Mouse (Mus musculus) inflammation-experienced regulatory T-cells (primary cell): Measurements from ENCODE around the gene Acap1. TPM values are rescaled to one million over a fixed set of nuclear protein-coding genes. Genes with fewer than 3 reads are reported as not detected.

Experiments
- polyA plus RNA-seq, 2 experiments: library from polyadenylated mRNA; unstranded; fragments of 100-300 nt; shearing (Covaris generic); gene quantifications; one replicate each; pipeline ENCODE4 v1.2.1; 2017

The Acap1 gene
- polyA plus RNA-seq: 100 to 1,000 TPM; 503 to 589 TPM

GRCm38 (mm10) chr11:69895291-69895690 is at the start of gene Acap1:
Acap1 (minus strand) TSS chr11:69895539.

DNA sequence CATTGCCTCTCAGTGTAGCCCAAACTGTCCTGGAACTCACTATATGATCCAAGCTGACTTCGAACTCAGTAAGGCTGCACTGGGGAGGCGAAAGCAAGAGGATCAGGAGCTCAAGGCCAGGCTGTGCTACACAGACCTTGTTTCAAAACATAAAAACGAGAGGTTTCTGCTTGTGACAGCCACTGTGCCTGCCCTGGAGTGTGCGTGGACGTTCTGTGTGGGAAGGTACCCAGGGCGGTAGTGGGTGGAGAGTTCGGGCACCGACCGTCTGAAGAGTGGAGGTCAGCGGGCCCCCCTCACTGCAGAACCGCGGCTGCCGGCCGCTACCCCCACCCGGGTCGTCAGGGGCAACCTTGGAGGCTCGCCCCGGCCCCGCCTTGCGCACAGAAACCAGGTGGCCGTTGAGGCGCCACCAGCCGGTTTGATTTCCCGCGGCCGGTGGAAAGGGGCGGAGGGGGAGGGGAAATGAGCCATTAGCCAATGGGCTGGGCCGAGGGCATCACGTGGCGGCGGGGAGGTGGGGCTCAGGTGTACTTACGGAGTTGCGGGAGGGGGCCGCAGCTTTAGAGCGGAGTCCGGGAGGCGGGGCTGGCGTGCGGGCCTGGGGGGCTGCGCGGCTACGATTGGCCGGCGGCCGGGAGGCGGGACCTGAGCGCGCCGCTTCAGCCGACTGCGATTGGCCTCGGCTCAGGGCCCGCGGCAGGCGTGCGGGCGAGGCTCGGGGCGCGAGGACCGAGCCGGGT is 40.0 kb upstream of the Acap1 start, which contains the start of gene Ybx2:
TSS of gene Ybx2 (plus strand) at position 660 of the 743 bp plus-strand sequence.

DNA sequence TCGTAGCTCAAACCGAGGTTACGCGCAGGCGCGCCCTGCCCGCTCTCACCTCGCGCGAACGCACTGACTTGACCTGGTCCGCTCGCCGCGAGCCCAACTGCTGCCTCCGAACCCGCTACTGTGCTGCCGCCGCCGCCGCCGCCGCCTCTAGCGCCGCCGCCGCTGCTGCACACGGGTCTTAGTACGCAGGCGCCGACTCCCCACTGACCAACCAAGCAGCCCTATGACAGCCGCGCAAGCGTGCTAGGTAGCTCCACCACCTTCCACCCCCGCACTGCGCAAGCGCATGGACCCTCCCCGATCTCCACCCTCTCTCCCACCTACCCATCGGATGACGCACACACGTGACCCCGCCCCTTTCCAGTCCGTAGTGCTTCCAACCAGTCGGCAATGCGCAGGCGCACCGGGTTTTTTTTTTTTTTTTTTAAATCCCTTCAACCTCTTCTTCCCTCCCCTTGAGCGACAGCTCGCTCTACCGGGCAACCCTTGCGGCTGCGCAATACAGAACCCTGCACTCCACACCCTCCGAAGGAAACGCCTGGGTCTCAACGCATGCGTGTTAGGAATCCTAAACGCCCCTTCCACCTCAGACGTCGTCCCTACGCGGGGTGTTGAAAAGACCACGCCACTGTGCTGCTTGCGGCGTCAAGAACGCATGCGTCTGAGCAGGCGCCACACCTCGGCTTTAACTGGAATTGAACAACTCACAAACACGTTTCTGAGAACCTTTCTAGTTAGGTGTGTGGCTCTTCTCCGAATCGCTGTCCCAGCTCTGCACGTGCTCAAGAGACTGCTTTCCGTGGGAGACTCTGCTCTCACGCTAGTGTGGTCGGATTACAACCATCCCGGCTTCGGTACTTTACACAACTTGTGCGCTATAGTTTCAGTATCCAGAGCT is 26.0 kb upstream of the Acap1 start, which contains the start of gene Eif5a:
TSS of gene Eif5a (minus strand) at position 845 of the 898 bp plus-strand sequence.

GRCm38 (mm10) chr11:69913554-69914371 is 18.4 kb upstream of the Acap1 start, which contains the start of gene Gps2:
Gps2 (plus strand) TSS chr11:69913888.

DNA sequence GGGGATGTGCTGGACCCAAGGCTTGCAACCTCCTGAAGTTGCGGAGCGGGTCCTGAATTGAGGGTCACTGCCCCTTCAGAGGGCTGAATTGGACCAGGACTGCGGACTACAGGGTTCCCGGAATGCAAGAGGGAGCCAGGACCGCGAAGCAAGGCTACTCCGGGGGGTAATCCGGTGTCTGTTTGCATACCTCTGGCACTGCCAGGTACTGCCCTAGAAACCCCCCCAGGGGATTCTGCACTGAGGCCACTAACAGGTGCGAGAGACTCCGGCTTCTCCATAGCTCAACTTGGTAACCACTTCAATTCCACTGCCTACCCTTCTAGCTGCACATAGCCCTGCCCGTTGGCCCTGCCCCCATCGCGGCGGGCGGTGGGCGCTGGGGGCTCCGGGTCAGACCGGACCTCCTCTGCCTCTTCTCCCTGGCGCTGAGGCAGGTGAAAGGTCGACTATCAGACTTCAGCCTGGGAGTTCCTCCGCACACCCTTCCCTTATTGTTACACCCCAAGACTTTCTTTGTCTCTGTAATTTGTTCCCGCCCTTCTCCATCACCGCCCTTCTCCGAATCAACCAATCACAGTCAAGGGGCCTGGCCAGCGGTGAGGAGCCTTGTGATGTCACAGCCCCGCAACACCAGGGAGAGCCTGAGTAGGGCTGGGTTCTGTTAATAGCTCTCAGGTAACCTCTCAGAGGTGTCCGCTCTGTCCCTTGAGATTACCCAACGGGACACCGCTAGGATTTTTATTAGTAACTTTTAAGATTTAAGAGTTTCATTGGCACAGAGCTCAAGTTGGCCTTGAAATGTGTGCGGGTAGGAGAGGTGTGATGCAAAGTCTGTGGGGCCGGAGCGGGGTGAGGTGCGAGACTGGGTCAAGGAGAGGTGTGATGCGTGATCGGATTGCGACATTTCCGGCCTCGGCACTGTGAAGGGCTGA is 5.4 kb upstream of the Acap1 start, which contains the start of the genes 2810408A11Rik and Neurl4:
TSS of gene 2810408A11Rik (minus strand) at position 517 of the 935 bp plus-strand sequence.
TSS of gene Neurl4 (plus strand) at position 602 of the 935 bp plus-strand sequence.

DNA sequence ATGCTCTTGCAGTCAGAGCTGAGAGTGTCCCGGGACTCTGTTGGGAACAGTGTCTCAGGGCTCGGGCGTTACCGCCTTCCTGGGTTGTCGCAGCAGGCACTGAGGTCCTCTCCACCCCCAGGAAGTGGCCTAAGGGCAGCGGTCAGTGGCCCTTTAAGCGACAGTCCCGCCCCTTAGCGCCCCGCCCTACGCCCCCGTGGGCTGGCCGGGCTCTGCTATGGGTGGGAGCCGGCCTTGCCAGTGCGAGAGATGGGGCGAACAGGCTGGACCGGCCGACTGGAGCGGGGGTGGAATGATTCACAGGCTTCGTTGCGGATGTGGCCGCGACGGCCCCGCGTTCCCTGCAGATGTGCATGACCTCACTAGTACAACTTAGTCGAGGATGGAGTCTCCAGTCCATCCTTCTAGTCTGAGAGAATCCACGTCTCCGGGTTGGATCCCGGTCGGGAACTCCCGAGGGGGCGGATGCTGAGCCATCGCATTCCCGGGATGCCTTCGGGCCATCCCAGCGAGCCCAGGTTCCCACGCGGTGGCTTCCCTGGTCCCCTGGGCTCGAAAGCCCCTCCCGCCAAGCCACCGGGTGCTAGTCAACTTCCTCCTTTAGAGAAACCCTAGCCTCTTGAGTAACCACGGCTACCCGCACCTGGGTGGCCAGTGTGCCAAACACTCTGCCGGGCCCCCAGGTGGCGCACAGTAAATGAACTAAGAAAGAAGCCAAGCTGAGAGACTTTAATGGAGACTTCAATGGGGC is 14.3 kb downstream of the Acap1 start, which contains the start of gene Kctd11:
TSS of gene Kctd11 (minus strand) at position 554 of the 751 bp plus-strand sequence.

GRCm38 (mm10) chr11:69877878-69878277 is 17.5 kb downstream of the Acap1 start, which contains the start of gene Tmem95:
Tmem95 (minus strand) TSS chr11:69878018.

DNA sequence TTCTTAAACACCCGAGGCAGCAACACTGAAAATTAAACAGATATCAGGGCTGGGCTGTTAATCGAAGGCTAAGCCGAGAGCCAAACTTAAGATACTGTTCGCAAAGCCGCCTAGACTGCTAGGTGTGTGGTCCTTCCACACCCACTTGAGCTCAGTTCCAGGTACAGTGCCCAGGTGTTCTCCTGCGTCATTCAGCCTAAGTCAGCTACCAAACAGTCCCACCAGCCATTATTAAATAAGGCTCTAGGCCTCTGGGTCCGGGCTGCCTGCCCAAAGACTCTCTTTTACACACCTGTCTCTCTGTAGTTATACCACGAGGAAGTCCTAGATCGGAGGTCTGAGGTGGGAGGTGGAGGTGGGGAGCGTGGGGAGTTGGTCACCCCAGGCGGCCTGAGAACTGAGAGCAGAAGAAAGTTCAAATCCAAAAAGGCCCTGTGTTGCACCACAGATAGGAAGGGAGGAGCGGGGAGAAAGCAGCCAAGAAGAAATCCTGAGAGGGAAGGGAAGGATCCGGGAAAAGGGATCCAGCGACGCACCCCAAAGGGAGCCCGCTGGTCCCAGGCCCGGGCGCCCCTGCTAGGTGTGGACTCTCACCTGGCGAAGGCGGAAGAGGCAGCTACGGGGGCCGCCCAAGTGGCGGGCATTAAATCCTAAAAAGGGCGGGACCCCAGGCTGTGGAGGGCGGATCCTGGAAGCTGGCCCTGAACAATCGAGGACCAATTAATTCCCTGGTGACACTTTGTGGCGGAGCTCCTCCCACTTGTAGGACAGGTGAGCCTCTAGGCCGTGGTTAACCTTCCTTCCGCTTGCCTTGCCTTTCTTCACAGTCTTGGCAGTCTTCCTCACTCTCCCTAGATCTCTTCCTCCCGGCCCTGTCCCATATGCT is 37.0 kb downstream of the Acap1 start, which contains the start of gene Tnk1:
TSS of gene Tnk1 (minus strand) at position 618 of the 886 bp plus-strand sequence.

DNA sequence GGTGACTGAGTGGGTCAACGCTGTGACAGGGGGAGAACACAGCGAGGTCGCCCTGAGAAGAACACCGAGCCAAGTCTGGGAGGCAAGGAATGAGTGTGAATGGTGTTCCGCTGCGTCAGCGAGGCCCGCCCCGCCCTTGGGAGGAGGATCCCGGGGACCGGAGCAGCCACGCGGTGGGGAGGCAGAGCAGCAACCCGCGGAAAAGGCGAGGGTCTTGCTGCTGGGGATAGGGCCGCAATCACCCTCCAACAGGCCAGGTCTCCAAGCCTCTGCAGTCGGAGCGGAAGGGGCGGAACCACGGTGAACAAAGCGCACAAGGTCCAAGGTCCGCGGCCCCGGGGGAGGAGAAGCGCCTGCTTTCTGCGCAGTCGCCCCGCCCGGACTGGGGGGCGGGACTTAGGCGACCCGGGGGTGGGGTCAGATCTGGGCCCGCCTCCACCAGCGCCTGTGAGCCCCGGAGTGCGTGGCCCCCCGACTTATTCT is 49.1 kb downstream of the Acap1 start, which contains the start of gene Plscr3:
TSS of gene Plscr3 (plus strand) at position 179 of the 483 bp plus-strand sequence.

GRCm38 (mm10) chr11:69837952-69838713 is 57.2 kb downstream of the Acap1 start, which contains the start of gene Tmem256:
Tmem256 (plus strand) TSS chr11:69838514.

DNA sequence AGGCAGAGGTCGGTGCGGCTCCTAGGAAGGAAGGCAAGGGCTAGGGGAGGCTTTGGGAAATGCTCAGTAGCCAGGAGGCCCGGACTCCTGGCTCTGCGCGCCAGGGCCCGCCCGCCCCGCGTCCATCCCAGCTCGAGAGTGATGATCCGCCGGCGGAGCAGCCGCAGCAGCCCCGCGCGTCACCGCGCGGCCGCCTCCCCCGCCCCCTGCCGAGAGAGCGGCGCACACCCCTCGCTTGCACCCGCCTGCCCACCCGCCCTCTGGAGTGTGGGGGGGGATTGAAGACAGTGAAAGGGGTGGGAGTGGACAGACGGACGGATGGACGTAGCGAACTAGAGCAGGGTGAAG is 57.8 kb downstream of the Acap1 start, which contains the start of gene Nlgn2:
TSS of gene Nlgn2 (minus strand) at position 181 of the 348 bp plus-strand sequence.

Other genes starting within 250 kb of the Acap1 start
- gene Sox15, start 240.2 kb downstream of the Acap1 start, polyA plus RNA-seq: 1 to 10 TPM in 1 of 2 experiments, under 1 TPM in 1; 0.55 to 3.1 TPM
- gene Mpdu1, start 232.9 kb downstream of the Acap1 start, polyA plus RNA-seq: 10 to 100 TPM; 47.5 to 52.3 TPM
- 10 to 100 TPM in 1 of 2 experiments, 1 to 10 TPM in 1; 1.7 to 11.0 TPM for gene Cd68, start 229.4 kb downstream of the Acap1 start, polyA plus RNA-seq
- gene Eif4a1, start 223.1 kb downstream of the Acap1 start, polyA plus RNA-seq: 100 to 1,000 TPM; 493 to 540 TPM
- gene Senp3, start 213.5 kb downstream of the Acap1 start, polyA plus RNA-seq: 10 to 100 TPM; 33.1 to 37.3 TPM
- gene Tnfsf13, start 209.8 kb downstream of the Acap1 start, polyA plus RNA-seq: not detected
- not detected for gene Tnfsf12, start 199.7 kb downstream of the Acap1 start, polyA plus RNA-seq
- gene Tnfsfm13, start 199.4 kb downstream of the Acap1 start, polyA plus RNA-seq: under 1 TPM in 1 of 2 experiments, not detected in 1; 0.45 TPM
- gene Polr2a, start 136.9 kb downstream of the Acap1 start, polyA plus RNA-seq: 10 to 100 TPM; 43.7 to 44.7 TPM
- gene Slc35g3, start 133.6 kb downstream of the Acap1 start, polyA plus RNA-seq: 1 to 10 TPM in 1 of 2 experiments, under 1 TPM in 1; 0.29 to 1.3 TPM
- 1 to 10 TPM; 3.8 to 5.3 TPM for gene Zbtb4, start 129.6 kb downstream of the Acap1 start, polyA plus RNA-seq
- 1 to 10 TPM in 1 of 2 experiments, under 1 TPM in 1; 0.13 to 4.3 TPM for gene Chrnb1, start 99.6 kb downstream of the Acap1 start, polyA plus RNA-seq
- not detected for gene Fgf11, start 93.7 kb downstream of the Acap1 start, polyA plus RNA-seq
- not detected for gene Tmem102, start 89.9 kb downstream of the Acap1 start, polyA plus RNA-seq
- under 1 TPM in 1 of 2 experiments, not detected in 1; 0.39 TPM for gene Gm39566, start 80.2 kb downstream of the Acap1 start, polyA plus RNA-seq
- gene Spem2, start 77.1 kb downstream of the Acap1 start, polyA plus RNA-seq: not detected
- gene Spem1, start 73.4 kb downstream of the Acap1 start, polyA plus RNA-seq: 1 to 10 TPM in 1 of 2 experiments, not detected in 1; 2.1 TPM
- gene Nlgn2, start 57.8 kb downstream of the Acap1 start, polyA plus RNA-seq: under 1 TPM; 0.26 to 0.83 TPM
- 10 to 100 TPM; 64.6 to 89.9 TPM for gene Tmem256, start 57.0 kb downstream of the Acap1 start, polyA plus RNA-seq
- gene Plscr3, start 49.2 kb downstream of the Acap1 start, polyA plus RNA-seq: 10 to 100 TPM; 15.4 to 18.5 TPM
- under 1 TPM; 0.08 to 0.72 TPM for gene Tnk1, start 36.8 kb downstream of the Acap1 start, polyA plus RNA-seq
- gene Tmem95, start 17.5 kb downstream of the Acap1 start, polyA plus RNA-seq: under 1 TPM in 1 of 2 experiments, not detected in 1; 0.93 TPM
- 1 to 10 TPM; 1.3 TPM for gene Kctd11, start 14.1 kb downstream of the Acap1 start, polyA plus RNA-seq
- 1 to 10 TPM; 3.6 to 4.8 TPM for gene 2810408A11Rik, start 5.4 kb upstream of the Acap1 start, polyA plus RNA-seq
- gene Neurl4, start 5.5 kb upstream of the Acap1 start, polyA plus RNA-seq: 10 to 100 TPM in 1 of 2 experiments, 1 to 10 TPM in 1; 6.4 to 11.6 TPM
- gene Gps2, start 18.3 kb upstream of the Acap1 start, polyA plus RNA-seq: 100 to 1,000 TPM; 175 to 265 TPM
- 1,000 to 10,000 TPM; 1,144 to 1,177 TPM for gene Eif5a, start 26.4 kb upstream of the Acap1 start, polyA plus RNA-seq
- not detected for gene Ybx2, start 40.3 kb upstream of the Acap1 start, polyA plus RNA-seq
- 1 to 10 TPM in 1 of 2 experiments, not detected in 1; 1.5 TPM for gene Slc2a4, start 52.6 kb upstream of the Acap1 start, polyA plus RNA-seq
- 1 to 10 TPM in 1 of 2 experiments, under 1 TPM in 1; 0.81 to 1.2 TPM for gene Cldn7, start 69.2 kb upstream of the Acap1 start, polyA plus RNA-seq
- gene Ctdnep1, start 85.6 kb upstream of the Acap1 start, polyA plus RNA-seq: 10 to 100 TPM; 39.1 to 74.9 TPM
- gene Elp5, start 87.0 kb upstream of the Acap1 start, polyA plus RNA-seq: 10 to 100 TPM; 63.7 to 67.7 TPM
- gene Gabarap, start 95.6 kb upstream of the Acap1 start, polyA plus RNA-seq: 100 to 1,000 TPM; 391 to 427 TPM
- gene Phf23, start 100.2 kb upstream of the Acap1 start, polyA plus RNA-seq: 10 to 100 TPM; 85.5 to 94.7 TPM
- gene Dvl2, start 105.1 kb upstream of the Acap1 start, polyA plus RNA-seq: 10 to 100 TPM; 26.6 to 46.3 TPM
- gene Acadvl, start 119.9 kb upstream of the Acap1 start, polyA plus RNA-seq: 100 to 1,000 TPM in 1 of 2 experiments, 10 to 100 TPM in 1; 97.3 to 113 TPM
- gene Dlg4, start 121.4 kb upstream of the Acap1 start, polyA plus RNA-seq: 10 to 100 TPM in 1 of 2 experiments, 1 to 10 TPM in 1; 9.1 to 10.5 TPM
- gene Asgr1, start 158.5 kb upstream of the Acap1 start, polyA plus RNA-seq: not detected
- not detected for gene Asgr2, start 197.1 kb upstream of the Acap1 start, polyA plus RNA-seq
- gene Mgl2, start 234.8 kb upstream of the Acap1 start, polyA plus RNA-seq: under 1 TPM in 1 of 2 experiments, not detected in 1; 0.23 TPM